Mouse (Mus musculus) cerebellum, adult 8-10 months (tissue): Measurements from ENCODE around the gene Gnai3.
A peak's percentile ranks its signal among the peaks of the same experiment; 100 is the strongest.

Experiments used
- DNase-seq: peaks from one replicate; pipeline ENCODE4 v3.0.0; 2022

Gnai3 gene

DNA sequence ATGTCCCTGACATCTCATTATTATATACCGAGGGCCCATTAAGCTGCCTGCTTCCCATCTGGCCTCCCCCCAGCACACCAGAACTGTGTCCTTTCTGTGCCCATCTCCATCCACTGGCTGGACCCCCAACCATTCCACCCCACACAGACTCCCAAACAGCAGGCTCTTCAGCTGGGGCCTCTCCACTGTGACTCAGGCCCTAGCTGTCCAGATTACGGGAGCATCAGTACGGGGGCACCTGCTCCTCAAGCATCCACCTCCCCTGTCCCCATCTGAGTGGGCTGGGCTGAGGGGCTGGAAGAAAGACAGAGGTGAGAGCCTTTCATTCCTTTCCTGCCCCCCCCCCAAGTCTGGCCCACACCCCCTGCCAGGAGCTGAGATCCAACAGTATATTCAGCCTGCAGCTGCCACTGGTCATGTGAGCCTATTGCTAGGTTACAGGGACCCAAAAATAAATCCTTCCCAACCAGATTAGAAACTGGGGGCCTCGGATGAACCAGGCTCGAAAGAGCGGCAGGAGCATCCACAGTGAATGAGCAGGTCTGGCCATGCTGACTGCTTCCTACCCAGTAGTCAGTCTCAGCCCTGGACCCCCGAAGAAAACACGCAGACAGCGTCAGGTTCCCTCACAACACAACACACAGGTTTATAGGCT is 12.6 kb upstream of the Gnai3 start:
- no peak for DNase-seq

DNA sequence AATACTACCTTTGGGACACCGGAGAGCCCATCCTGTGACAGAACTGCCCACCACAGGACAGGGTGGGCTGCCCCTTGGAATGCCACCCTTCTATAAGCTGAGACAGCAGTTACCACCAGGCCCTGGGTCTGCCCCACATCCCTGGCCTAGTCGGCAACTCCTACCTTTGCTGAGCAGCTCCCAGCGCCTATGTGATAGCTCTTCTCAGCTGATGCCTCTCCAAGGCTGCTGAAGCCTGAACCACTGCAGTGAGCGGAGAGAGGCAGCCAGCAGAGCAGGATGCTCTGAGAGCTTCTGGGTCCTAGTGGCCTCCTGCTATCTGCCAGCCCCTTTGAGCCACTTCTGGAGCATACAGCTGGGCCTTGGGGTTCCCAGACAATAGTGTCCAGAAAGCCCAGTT is 8.7 kb upstream of the Gnai3 start, which contains the start of gene Gpr61:
Gene Gpr61 (minus strand): TSS at position 227 of the 400 bp plus-strand sequence.
- DNase-seq, result peak; percentile 25

DNA sequence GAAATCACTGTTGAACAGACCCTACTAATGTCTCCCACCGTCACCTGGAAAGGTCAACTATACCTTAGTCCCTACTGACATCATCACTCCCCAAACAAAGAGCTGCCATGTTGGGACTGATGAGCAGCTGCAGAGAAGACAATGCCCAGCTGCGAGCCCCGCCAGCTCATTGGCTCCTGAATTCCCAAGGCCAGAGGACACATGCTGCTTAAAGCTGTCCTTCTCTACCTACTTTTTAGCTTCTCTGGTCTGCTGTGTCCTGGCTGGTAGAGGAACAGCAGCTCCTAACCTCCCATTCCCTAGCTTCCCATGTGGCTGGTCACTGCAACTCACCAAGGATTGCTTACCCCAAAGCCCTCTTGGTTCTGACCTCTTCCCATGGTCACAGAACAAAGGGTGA is 6.3 kb upstream of the Gnai3 start:
- DNase-seq, result no peak

DNA sequence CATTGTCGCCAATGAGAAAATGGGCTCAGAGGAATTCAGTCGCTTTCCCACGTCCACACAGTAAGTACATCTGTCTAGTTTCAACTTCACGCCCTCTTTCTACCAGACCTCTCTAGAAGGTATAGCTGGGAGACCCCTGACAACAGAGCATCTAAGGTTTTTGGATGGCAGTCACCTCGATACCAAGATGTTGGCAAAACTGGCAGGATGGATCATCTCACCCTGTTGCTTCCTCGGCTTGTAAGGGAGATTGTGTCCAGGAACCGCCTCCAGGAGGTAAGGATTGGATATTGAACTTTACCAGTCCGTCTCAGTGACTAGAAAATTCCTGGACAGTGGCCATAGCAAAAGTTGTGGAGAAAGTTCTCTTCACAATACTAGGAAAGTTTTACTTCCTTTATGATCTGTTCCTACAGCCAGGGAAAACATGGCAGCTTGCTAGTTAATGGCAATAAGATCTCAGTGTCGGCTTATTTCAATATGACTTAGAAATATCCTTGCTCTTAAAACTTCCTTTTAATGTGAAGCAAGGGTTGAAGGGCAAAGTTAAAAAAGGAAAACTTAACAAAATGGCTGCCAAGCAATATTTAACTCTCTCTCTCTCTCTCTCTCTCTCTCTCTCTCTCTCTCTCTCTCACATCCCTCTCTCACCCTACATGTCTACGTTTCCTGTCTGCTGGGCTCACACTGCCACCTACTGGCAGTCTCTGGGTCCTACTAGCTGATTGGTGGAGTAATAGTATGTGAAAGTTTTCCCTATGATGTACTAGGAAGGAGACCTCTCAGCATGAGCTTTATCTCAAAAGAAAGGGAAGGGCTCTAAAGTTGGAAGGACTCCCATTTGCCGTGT is 1.7 kb upstream of the Gnai3 start:
- DNase-seq, result peak; percentile 87

DNA sequence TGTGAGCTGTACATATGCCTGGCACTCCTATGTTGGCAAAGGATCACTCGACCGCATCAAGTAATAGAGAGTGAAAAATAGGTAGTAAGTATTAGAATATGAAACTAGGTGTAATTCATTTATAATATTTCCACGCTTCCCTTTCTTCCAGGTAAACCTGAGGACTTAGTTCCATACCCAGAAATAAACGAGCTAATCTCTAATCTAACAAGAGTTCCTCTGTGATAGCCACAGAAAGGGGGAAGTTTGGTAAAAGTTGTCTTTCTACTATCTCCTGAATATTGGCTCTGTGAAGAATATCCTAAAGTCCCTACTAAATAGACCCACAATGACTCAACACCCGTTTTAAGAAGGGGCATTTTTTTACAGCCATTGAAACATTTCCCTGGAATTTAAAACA is 725 bp upstream of the Gnai3 start:
- DNase-seq, result no peak

DNA sequence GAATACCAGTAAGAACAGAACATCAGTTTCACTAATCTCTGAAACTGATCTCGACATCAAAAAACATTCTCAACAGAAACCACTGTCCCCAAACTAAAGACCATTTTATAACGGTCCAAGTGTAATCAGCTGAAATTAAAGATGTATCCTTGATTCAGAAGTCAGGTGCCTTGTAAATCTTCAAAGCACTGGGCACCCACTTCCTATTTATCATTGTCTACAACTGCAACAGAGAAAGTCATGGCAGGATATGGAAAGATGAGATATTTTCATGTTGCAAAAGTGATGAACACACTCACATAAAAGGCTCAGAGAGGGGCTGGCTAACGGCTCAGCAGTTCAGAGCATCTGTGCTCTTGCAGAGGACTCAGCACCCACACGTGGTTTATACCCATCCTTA is 5.2 kb downstream of the Gnai3 start:
- no peak for DNase-seq

DNA sequence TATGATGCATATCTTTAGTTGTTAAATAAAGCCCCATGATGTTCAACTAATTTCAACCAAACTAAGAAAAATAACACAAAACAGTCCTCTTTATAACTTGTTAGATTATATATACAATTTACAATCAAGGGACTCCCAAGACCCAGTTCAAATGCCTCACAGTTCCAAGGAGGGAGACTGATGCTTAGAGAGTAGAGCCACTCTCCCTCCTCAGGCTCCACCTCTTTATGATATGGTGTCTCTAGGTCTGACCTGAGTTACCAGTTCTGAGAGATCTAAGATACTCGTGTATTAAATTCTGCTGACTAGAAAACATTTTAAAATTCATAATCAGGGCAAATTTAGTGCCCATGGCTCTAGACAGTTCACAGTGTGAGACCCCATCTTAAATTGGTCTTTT is 6.8 kb downstream of the Gnai3 start:
- no peak for DNase-seq

DNA sequence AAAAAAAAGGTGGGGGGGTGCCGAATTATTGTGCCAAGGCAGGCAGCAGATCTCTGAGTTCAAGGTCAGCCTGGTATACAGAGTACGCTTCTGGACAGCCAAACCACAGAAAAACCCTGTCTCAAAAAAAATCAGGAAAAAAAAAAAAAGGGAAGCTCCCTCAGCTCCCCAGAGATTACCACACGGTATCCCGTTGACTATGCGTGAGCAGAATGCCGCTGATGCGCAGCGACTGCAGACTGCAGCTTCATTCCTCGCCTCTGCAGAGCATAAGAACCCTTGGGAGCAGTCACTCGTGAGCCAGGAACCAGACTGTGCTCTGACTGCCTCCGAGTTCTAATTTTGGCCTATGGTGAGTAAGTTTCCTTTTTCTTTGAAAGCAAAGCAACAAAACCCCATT is 11.2 kb downstream of the Gnai3 start:
- DNase-seq, result no peak

DNA sequence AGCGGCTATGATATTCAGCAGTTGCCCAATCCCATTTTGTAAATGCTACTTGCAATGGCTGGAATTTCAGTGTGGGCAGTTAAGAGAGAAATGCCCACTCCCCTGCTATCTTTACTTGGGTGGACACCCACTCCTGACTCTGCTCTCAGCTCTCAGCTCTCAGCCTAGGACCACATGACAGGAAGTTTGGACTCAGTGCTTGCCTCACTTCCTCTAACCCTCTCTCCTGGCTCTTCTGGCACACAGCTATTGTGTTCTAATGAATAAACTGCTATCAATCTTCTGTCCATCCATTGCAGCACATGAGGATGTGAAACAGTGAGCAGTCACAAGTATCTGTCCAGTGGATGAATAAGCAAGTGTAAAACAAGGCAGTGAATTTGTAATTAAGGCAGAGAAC is 13.5 kb downstream of the Gnai3 start:
- DNase-seq, result no peak

DNA sequence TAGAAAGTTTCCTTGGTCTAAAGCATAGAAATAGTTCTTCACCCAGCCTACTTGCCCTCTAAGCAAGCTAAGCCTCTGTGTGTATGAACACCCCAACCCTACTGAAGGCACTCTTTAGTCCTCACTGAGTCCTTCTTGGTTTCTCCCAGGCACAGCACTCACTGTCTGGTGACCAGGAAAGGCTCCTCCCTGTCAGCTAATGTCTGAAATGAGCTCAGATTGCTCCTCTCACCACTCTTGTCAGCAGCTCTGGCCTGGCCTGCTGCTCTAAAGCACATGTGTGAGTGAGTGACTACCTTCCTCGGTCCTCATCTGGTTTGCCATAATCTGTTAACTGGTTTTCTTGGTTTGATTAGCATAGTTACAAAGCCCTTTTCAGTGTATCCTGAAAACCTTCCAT is 14.1 kb downstream of the Gnai3 start:
- no peak for DNase-seq

DNA sequence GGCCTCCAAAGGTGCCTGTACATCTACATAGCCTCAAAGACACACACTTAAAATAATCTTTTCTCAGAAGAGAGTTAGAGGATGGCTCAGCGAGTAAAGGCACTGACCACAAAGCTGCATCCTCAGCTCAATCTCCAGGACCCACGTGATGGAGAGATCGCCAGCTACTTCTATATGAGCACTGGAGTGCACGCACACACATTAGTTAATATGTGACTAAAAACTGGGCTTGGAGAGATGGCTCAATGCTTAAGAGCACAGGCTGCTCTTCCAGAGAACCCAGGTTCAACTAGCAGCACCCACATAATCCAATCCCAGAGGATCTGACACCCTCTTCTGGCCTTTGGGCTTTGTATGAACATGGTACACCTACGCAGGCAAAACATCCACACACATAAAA is 14.7 kb downstream of the Gnai3 start:
- no peak for DNase-seq

DNA sequence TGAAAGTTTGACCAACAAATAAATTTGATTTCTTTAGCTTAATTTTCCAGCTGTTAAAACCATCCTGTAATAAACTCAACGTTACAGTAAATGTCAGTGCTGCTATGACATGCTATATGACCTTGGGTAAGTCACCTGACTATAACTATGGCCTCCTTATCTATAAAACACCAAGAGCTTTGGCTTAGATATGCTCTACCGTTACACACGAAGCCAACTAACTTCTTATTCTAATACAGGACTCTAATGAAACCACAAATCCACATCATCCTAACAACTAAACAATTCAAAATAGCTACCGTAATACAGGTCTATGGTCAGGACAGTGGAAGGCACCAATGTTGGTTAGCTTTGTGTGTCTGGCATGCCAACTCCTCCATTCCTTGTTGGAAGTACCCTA is 16.1 kb downstream of the Gnai3 start:
- DNase-seq, result no peak

DNA sequence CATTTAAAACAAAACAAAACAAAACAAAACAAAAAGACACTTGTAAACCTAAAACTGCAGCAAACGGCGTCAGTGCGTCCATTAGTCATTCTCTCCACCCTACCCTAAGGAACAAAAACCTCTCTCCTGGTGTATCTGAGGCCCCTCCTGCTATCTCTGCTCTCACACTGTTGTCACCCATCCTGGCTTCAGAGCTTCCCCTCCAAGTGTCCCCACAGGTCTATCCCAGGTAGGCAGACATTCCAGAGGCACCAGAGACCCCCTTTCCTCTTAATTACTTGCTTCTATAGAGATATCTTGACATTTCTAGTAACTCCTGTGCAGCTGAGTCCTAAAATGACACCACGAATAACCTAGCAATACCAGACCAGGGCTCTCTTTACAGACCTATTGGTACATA is 16.6 kb downstream of the Gnai3 start:
- DNase-seq, result no peak

DNA sequence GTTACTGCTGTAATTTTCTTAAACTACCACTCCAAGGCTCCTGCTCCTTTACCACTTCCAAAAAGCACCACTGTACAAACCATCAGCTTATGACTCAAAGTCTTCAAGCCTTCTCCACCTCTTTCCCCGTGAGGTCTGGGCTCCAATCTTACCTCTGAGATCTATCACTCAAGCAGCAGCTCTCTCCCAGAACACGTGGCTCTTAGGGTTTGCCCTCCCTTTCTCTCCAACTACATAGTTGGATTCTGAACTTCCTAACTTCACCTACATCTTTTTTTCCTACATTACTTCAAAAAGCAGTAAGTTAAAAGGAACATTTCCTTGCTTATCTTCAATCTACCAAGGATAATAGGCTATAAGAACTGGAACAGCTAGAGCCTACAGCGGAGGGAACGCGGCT is 17.4 kb downstream of the Gnai3 start:
- no peak for DNase-seq

DNA sequence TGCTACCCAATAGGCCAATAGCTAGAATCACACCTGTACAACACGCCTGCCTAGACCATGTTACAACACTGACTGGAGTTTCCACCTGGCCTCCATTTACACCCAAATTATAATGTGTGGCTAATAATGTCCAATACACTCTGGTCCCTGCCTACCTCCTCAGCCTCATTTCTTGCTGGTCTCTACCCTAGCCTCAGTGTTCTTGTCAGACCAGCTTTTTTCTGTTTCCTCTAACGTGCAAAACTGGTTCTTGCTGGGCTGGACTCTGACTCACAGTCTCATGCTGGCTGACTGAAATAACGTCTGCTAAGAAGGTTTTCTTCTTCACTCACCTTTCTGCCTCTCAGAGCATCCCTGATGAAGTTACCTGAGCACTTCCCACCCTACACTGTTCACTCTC is 19.6 kb downstream of the Gnai3 start:
- no peak for DNase-seq

DNA sequence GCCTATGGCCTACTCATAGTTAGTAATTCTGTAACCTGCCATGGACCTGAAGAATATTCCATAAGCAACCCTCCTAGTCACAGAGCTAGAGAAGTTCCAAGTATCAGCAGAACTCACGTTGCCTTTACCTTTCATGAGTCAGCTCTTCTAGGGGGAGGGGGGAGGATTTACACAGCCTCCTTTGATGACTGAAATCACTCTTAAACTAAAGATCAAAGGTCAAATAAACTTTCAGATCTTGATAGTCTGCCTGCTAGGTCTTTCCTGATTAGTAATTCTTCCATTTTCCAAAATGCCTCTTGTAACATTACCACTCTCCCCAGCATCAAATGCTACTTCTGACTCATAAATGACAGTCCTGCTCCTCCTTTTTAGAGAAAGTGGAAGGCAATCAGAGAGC is 21.8 kb downstream of the Gnai3 start:
- no peak for DNase-seq

DNA sequence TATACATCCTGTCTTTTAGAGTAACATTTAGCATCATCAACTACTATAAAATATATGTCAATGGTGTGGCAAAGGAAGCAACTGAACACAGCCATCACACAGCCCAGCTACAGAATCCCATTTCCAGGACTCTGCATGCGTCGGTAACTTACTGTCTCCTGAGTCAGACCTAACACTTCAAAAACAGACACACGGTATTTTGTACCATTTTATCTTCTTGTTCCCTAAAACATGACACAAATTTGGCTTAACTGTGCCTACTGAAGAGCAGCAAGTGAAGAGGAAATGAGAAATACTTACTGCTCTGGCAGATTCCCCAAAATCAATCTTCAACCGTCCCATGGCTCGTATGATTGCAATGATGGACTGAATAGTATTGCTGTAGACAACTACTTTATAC is 22.7 kb downstream of the Gnai3 start:
- DNase-seq, result no peak

DNA sequence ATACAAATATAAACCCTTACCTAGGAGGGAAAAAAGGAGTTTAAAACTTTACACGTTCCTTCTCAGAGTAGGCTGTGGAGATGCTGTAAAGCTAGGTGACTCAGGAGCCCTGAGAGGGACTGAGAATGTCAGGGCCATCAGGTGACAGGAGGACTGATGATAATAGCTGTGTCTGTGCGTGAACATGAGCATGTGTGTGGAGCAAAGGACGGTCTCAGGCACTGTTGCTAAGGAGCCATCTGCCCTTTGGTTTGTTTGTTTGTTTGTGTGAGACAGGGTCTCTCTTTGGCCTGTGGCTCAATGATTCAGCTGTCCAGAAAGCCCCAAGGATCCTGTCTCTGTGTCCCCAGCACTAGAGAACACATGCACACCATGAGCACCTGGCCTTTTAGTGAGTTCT is 24.8 kb downstream of the Gnai3 start:
- no peak for DNase-seq

DNA sequence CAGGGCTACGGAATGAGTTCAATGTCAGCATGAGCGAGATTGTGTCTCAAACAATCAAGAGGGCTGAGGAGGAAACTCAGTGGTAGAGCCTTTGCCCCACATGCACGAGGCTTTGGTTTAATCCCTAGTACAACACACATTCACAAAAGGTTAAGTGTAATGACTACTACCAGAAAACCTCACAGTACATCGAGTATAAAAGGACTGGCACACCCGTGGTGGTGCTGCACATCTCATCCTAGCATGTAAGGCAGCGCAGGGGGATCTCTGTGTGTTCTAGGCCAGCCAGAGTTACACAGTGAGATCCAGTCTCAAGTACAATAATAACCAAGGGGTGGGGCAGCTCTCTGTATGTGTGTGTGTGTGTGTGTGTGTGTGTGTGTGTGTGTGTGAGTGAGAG is 28.5 kb downstream of the Gnai3 start:
- DNase-seq, result no peak

DNA sequence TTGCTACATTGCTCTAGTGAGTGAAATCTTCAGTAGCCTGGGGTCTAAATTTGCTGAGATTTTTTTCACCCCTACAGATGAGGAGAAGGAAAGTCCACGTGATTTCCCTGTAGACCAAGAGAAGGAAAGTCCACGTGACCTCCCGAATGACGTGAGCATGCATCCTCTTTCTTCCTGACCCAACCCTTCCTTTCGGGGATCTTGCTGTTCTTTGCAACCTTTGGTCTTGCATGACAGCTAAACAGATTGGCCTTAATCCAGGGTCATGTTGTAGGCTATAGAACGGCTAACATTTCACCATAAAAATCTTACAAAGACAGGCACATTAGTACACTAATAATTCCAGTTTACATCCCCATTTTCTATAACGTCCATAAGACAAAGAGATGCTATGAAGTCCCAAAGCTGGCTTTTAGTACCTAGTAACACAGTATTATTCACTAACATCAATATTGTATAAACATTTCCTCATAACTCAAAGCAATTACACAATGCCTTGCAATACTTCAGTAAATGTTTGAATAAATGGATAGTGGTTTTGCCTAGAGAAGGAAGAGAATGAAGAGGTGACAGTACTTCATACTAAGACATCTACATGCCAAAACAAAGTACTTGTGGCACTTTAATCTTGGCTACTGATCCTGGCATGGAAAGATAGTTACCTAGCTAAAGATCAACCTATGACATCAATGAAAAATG is 32.2 kb downstream of the Gnai3 start:
- no peak for DNase-seq

DNA sequence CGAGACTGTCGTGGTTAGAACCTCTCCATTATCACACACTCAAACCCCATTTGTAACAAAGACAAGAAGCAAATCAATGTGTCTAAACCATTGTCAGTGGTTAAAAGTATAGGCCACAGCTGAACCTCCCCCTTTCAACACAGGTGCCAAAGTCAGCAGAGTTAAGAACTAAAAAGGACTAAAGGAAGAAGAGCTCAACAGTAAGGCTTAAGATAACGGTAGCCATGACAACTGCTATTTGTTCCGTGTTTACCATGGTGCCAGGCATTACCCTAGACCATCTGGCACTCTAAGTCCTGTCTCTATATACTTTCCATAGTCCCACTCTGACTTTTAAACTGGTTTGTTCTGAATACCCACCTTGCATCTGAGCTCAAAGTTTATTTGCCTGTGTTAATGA is 33.3 kb downstream of the Gnai3 start:
- DNase-seq, result no peak

DNA sequence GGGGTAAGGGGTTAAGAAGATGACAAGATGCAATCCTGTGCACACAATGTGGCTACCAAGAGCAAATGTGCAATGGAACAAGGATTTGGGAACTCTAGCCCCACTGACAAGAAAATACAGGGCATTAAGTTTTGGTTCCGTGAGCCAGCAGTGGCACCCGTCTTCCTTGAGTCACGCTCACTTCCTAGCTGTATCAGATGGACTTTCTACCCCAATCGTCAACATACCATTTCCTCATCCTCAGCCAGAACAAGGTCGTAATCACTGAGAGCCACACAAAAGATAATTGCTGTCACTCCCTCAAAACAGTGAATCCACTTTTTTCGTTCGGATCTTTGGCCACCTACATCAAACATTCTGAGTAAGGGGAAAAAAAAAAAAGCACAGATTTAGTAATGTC is 33.7 kb downstream of the Gnai3 start:
- DNase-seq, result no peak

DNA sequence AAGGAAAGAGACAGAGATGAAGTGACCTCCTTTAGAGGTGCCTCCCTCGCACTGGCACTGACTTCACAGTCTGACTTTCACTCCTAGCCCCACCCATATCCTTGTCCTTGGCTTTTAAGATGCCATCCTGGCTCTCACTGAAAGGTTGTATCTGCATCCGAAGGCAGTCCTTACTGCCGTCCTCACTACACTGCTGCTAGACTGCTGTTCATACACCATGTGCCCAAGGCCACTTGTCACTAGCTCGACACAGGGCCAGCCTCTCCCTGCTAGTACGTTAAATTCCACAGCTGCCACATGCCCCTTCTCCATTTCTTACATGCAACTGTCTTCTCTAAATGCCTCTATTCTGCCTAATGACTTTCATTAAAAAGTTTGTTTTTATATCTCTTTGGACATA is 34.6 kb downstream of the Gnai3 start:
- DNase-seq, result no peak

DNA sequence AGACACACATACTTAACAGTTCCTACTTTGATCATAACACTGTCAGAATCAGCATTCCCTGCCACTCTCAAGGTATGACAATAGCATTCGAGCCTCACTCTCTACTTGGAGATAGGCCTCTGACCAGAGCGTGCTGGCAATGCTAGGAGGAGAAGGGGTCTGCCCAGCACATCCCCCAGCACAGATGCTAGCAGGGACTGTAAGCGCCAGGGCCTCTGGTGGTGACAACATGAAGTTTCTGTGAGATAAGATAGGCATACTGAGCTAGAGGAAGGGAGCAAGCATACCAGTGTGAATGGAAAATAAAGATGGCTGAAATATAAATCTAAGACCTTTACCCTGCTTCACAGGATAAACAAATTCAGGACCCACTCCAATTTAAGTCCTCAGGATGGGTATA is 40.7 kb downstream of the Gnai3 start:
- no peak for DNase-seq
